Mouse (Mus musculus): ENCODE results near the gene Hand2. TPM values are rescaled to one million over a fixed set of nuclear protein-coding genes. Genes with fewer than 3 reads are reported as not detected.

The Hand2 gene
- polyA plus RNA-seq, 1 experiment, result 0.07 TPM

- DNase-seq (ENCODE audit: low read depth), result peak; percentile 22
- TF ChIP-seq CTCF (IDR thresholded peaks at IDR 0.05; ENCODE audit: borderline replicate concordance, extremely low read depth, insufficient read depth, insufficient read length) (no peak), POLR2A (IDR thresholded peaks at IDR 0.05; ENCODE audit: borderline replicate concordance, extremely low read depth, insufficient read depth, insufficient read length, poor library complexity, severe bottlenecking) (no peak)
These were observed 5.6 kb downstream of the Hand2 start for GRCm38 (mm10) chr8:57326091-57327065.

- peak; percentile 51 for DNase-seq (ENCODE audit: low read depth)
These were observed 6.7 kb downstream of the Hand2 start for GRCm38 (mm10) chr8:57327281-57328160.

DNA sequence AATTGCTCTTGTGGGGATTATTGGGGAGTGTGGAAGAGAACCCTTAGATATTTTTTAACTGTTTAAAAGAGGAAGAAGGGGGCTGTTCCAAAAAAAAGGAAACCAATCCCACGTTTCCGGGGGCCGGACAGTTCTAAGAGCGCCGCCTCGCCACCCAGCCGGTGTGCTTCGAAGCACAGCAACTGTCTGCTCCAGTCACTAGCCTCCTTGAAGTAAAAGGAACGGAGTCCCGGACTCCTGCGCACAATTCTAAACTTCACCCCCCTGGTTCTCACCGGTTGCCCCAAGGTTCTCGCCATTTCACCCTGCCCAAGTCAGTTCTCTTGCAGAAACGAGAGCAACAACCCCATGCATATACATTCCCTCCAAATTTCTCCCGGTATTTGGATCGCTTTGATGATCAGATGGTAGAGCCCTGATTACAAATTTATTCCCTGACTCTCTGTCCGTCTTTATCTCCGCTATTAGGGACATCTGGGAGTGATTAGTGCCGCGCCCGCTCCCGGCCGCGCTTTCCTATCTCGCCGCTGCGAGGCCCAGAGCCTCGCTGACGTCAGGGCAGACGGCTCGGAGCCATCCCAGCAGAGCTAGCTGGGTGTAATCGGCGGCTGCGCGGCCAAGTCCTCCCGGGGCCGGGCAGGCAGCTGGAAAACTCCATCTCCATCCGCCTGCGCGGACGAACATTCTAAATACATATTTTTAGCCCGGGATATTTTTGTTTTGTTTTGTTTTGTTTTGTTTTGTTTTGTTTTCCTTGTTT, 7.6 kb downstream of the Hand2 start:
- TF ChIP-seq POLR2A (IDR thresholded peaks at IDR 0.05; ENCODE audit: borderline replicate concordance, extremely low read depth, insufficient read depth, insufficient read length, poor library complexity, severe bottlenecking) (no peak), CTCF (IDR thresholded peaks at IDR 0.05; ENCODE audit: borderline replicate concordance, extremely low read depth, insufficient read depth, insufficient read length) (peak; percentile 6; the same call in 1 of the 2 replicates)
- peak; percentile 82 for DNase-seq (ENCODE audit: low read depth)

More at GRCm38 (mm10) chr8:57327281-57328160, 6.7 kb downstream of the Hand2 start:
- TF ChIP-seq CTCF (IDR thresholded peaks at IDR 0.05; ENCODE audit: borderline replicate concordance, extremely low read depth, insufficient read depth, insufficient read length) (no peak), POLR2A (IDR thresholded peaks at IDR 0.05; ENCODE audit: borderline replicate concordance, extremely low read depth, insufficient read depth, insufficient read length, poor library complexity, severe bottlenecking) (no peak)

DNA sequence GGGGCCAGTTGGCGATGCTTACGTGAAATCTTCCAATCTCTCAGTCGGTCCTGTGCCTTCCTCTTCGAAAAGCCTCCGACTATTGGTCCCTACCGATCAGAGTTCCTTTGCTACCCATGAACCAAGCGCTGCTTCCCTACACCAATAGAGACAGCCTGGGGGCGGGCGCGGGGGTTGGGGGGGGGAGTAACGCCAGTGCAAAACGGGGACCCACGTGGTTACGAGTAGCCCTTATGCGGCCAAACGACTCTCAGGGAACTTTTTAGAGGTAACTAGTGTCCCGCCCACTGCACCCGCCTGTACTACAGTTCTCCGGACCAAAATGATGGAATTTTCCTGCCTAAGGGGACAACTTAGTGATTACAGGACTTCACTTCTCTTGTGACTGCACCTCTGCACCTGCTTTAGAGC, 8.2 kb downstream of the Hand2 start:
- no peak for DNase-seq (ENCODE audit: low read depth)
- TF ChIP-seq POLR2A (IDR thresholded peaks at IDR 0.05; ENCODE audit: borderline replicate concordance, extremely low read depth, insufficient read depth, insufficient read length, poor library complexity, severe bottlenecking) (no peak), CTCF (IDR thresholded peaks at IDR 0.05; ENCODE audit: borderline replicate concordance, extremely low read depth, insufficient read depth, insufficient read length) (no peak)

DNA sequence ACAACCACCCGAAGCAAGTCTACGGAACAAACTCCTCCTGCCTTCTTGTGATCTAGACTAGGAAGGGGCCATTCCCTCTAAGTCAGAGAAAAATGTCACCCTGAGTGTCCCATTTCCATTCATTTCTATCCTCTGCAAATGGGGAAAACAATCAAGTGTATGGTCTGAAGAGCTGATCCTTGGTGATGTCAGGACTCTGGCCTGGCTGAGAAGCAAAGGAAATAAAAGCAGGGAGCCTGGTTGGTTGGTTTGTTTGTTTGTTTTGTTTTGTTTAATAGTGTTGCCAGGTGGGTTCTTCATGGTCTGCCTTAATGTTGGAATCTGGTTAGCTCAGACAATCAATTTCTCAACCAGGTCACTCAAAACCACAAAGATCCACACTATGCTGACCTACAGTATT, 9.3 kb downstream of the Hand2 start:
- TF ChIP-seq CTCF (IDR thresholded peaks at IDR 0.05; ENCODE audit: borderline replicate concordance, extremely low read depth, insufficient read depth, insufficient read length) (no peak), POLR2A (IDR thresholded peaks at IDR 0.05; ENCODE audit: borderline replicate concordance, extremely low read depth, insufficient read depth, insufficient read length, poor library complexity, severe bottlenecking) (no peak)
- no peak for DNase-seq (ENCODE audit: low read depth)

DNA sequence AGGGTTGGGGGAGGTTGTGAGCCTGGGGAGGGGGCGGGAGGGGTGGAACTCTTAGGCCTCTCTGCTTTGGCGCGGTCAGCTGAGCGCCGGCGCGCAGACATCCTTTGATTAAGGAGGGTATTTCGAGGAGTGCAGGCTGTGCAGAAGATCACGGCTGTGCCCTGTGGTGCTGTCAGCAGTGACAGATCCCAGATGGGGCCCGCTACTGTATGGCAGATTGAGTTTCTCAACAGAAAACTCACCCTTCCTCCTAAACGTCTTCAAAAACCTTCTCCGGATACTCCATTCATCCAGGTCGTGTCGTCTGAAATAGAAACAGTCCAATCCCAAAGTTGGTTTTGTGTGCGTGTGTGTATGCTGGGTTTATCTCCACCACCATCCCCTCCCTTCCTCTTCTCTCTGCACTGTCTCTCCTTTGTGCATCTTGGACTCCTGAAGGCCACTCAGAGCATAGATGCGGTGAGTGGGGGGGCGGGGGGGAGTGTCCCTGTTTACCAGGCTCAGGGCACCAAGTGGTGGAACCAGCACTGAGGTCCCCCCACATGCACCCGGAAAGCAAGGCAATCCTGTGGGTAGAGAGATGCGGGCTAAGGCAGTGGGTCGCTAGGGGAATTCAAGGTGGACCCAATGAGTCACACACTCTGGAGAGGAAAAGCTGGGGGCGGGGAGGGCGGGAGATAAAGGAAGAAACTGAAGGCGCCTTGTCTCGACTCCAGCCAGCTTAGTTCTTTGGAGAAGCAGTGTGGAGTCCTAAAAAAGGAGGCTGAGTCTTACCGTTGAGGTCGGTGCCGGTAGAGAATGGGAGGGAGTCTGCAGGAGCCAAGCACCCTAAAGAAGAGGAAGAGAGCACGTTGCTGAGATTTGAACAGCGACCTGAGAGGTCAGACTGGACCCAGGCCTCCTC, 11.2 kb downstream of the Hand2 start:
- peak; percentile 33 for DNase-seq (ENCODE audit: low read depth)
- TF ChIP-seq POLR2A (IDR thresholded peaks at IDR 0.05; ENCODE audit: borderline replicate concordance, extremely low read depth, insufficient read depth, insufficient read length, poor library complexity, severe bottlenecking) (no peak), CTCF (IDR thresholded peaks at IDR 0.05; ENCODE audit: borderline replicate concordance, extremely low read depth, insufficient read depth, insufficient read length) (no peak)

- DNase-seq (ENCODE audit: low read depth), result no peak
- TF ChIP-seq CTCF (IDR thresholded peaks at IDR 0.05; ENCODE audit: borderline replicate concordance, extremely low read depth, insufficient read depth, insufficient read length) (no peak), POLR2A (IDR thresholded peaks at IDR 0.05; ENCODE audit: borderline replicate concordance, extremely low read depth, insufficient read depth, insufficient read length, poor library complexity, severe bottlenecking) (no peak)
These were observed 12.1 kb downstream of the Hand2 start for GRCm38 (mm10) chr8:57332676-57333482.

DNA sequence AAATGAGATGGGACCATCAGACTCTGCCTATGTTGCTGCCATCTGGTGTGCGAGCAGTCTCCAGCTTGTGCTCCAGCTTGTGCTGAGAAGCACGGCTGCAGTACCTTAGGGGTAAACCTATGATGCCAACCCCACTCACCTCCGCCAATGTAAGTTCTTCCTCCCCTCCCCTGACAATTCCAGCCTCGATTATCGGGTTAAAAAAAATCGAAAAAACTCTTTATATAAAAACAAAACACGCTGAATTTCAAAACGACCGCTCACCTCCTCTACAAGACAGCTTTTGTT, 12.6 kb downstream of the Hand2 start:
- TF ChIP-seq CTCF (IDR thresholded peaks at IDR 0.05; ENCODE audit: borderline replicate concordance, extremely low read depth, insufficient read depth, insufficient read length) (peak; percentile 26; the same call in 1 of the 2 replicates), POLR2A (IDR thresholded peaks at IDR 0.05; ENCODE audit: borderline replicate concordance, extremely low read depth, insufficient read depth, insufficient read length, poor library complexity, severe bottlenecking) (no peak)
- peak; percentile 84 for DNase-seq (ENCODE audit: low read depth)

GRCm38 (mm10) chr8:57333795-57334551, 13.2 kb downstream of the Hand2 start:
- peak; percentile 41 for DNase-seq (ENCODE audit: low read depth)
- TF ChIP-seq CTCF (IDR thresholded peaks at IDR 0.05; ENCODE audit: borderline replicate concordance, extremely low read depth, insufficient read depth, insufficient read length) (no peak), POLR2A (IDR thresholded peaks at IDR 0.05; ENCODE audit: borderline replicate concordance, extremely low read depth, insufficient read depth, insufficient read length, poor library complexity, severe bottlenecking) (no peak)
